Mouse (Mus musculus) gastrocnemius, postnatal 36 days (tissue): ENCODE measurements around the gene Cpb2. TPM values are rescaled to one million over a fixed set of nuclear protein-coding genes. Genes with fewer than 3 reads are reported as not detected.

Source experiments
- microRNA-seq, 2 experiments: library from miRNA; unstranded; fragments of <30 nt; microRNA quantifications; one replicate each; pipeline ENCODE4 v1.2.0; 2021
- total RNA-seq, 2 experiments: library from RNA; stranded (reverse); gene quantifications; 2 replicates each; pipeline ENCODE4 v1.2.3; 2021

The Cpb2 gene
- total RNA-seq, 2 experiments from 2014 or later = not detected

Small RNA genes lying within 50 kb of the gene (microRNA-seq; reads per million reads assigned to microRNA genes)
- 0 reads per million in 2 experiments for gene Gm44482

Other genes with a start within 250 kb of the Cpb2 start
- under 1 TPM; 0.10 to 0.12 TPM for gene Rubcnl, start 226.3 kb upstream of the Cpb2 start, total RNA-seq
- gene Lrrc63, start 111.4 kb upstream of the Cpb2 start, total RNA-seq = not detected
- 1 to 10 TPM; 3.4 to 3.9 TPM for gene Lcp1, start 111.2 kb upstream of the Cpb2 start, total RNA-seq
- 10 to 100 TPM; 12.2 to 15.9 TPM for gene Zc3h13, start 42.1 kb downstream of the Cpb2 start, total RNA-seq
- not detected for gene Siah3, start 213.7 kb downstream of the Cpb2 start, total RNA-seq